11 mouse cellular contexts compared by ENCODE assay signal in genomic region chr3:146136422-146136821, GRCm38 (mm10). TPM values are rescaled to one million over a fixed set of nuclear protein-coding genes. Genes with fewer than 3 reads are reported as not detected.
DNase-seq lines count a peak whose midpoint lies in the region; ATAC-seq and TF ChIP-seq lines count a peak whose summit lies in the region.
"Had no signal": no experiment of that assay in that cellular context is flagged by ENCODE, and none has a peak within 500 bp of the region (broad histone marks: within the 10 kb centered on the region; RNA-seq: fewer than 3 reads in every experiment).

No protein-coding gene starts in this region.

- no peak overlapping the region for H3K27ac ChIP-seq in heart, embryonic 11.5 days (ENCODE audit: low read depth, low read length)
- H3K27ac ChIP-seq in lung, postnatal 0 days (ENCODE audit: low read length): no peak overlapping the region
- H3K27ac ChIP-seq: hindbrain, embryonic 14.5 days had no signal

- H3K4me2 ChIP-seq in heart, embryonic 11.5 days: 0 out of 2 replicates have a peak overlapping the region, but pooled peaks have one; percentile 1
- no peak overlapping the region for H3K4me2 ChIP-seq in lung, postnatal 0 days (replicated peaks; ENCODE audit: low read depth, low read length)
- H3K4me2 ChIP-seq: hindbrain, embryonic 14.5 days had no signal

- no peak overlapping the region for H3K4me3 ChIP-seq in heart, embryonic 11.5 days (ENCODE audit: low read depth, low read length)
- H3K4me3 ChIP-seq in lung, postnatal 0 days (ENCODE audit: low read depth, low read length): no peak overlapping the region

- H3K4me1 ChIP-seq in heart, embryonic 11.5 days (ENCODE audit: control insufficient read depth, insufficient read depth, low read length): no peaks in the 10 kb centered on the region
- no peaks in the 10 kb centered on the region for H3K4me1 ChIP-seq in lung, postnatal 0 days (ENCODE audit: insufficient read depth, low read depth, low read length)

- H3K9ac ChIP-seq in heart, embryonic 11.5 days (ENCODE audit: low read depth, low read length): no peak overlapping the region
- no peak overlapping the region for H3K9ac ChIP-seq in lung, postnatal 0 days (replicated peaks; ENCODE audit: low read depth)
- H3K9ac ChIP-seq: hindbrain, embryonic 14.5 days had no signal

- TF ChIP-seq EP300 in lung, postnatal 0 days (IDR thresholded peaks at IDR 0.05): no peak

- WGBS in heart, embryonic 11.5 days (ENCODE audit: insufficient replicate concordance): 16% methylated on average over 10 of the region's 10 CpGs
- 30% methylated on average over 10 of the region's 10 CpGs for WGBS in lung, postnatal 0 days

- peak; percentile 59 for TF ChIP-seq CTCF in lung, postnatal 0 days (IDR thresholded peaks at IDR 0.05)

- ATAC-seq in heart, embryonic 11.5 days (replicated peaks; ENCODE audit: insufficient number of reproducible peaks, low FRiP score, low TSS enrichment): no peak
- ATAC-seq in lung, postnatal 0 days: peak; percentile 41; the same call in 1 of the 2 replicates
- no peak for ATAC-seq in activated CD4-positive, CD25-positive, alpha-beta regulatory T cell, adult 4 months
- ATAC-seq in monocyte, adult 5-6 weeks (replicated peaks; ENCODE audit: insufficient number of reproducible peaks, low FRiP score, low TSS enrichment, poor library complexity, severe bottlenecking): no peak

- intact Hi-C loops in heart, postnatal 36 days (cut with DNase I): no loop called here

- no peak for DNase-seq in heart, postnatal 36 days
- peak; percentile 42 for DNase-seq in lung, postnatal 0 days (ENCODE audit: low spot score)
- DNase-seq in lung, postnatal 4 days: no peak
- DNase-seq in R1 (ENCODE audit: low read depth, low spot score): peak; percentile 65
- DNase-seq in kidney, postnatal 4 days: peak; percentile 46 to 56
- DNase-seq: right cerebral cortex, postnatal 14 days had no signal

- no peaks in the 10 kb centered on the region for H3K27me3 ChIP-seq in heart, embryonic 11.5 days (ENCODE audit: control insufficient read depth, insufficient read depth, low read length)
- no peaks in the 10 kb centered on the region for H3K27me3 ChIP-seq in lung, postnatal 0 days (replicated peaks; ENCODE audit: insufficient read depth, low read length)

- 0 out of 2 replicates have a peak, but pooled peaks cover 2% of the 10 kb centered on the region for H3K9me3 ChIP-seq in heart, embryonic 11.5 days (replicated peaks; ENCODE audit: control insufficient read depth, low read length)
- no peaks in the 10 kb centered on the region for H3K9me3 ChIP-seq in lung, postnatal 0 days (ENCODE audit: low read length)

- H3K36me3 ChIP-seq in heart, embryonic 11.5 days (ENCODE audit: control insufficient read depth, insufficient read depth, low read length): no peaks in the 10 kb centered on the region
- no peaks in the 10 kb centered on the region for H3K36me3 ChIP-seq in lung, postnatal 0 days (ENCODE audit: insufficient read depth, low read length)

RNA-seq across cellular contexts. Expression of gene Mcoln2, which starts 13.2 kb away (rescaled TPM):
- 0.25 and 0.27 TPM in 2 replicates for polyA plus RNA-seq in heart, embryonic 11.5 days (2014; fragmentation: Nextera tagmentation; extraction: Ambion mirVana)
- under 1 TPM; 0.22 to 0.25 TPM for total RNA-seq in heart, postnatal 36 days (2021)
- 0.25 and 0.27 TPM in 2 replicates for polyA plus RNA-seq in lung, postnatal 0 days (2015; fragmentation: Nextera tagmentation; extraction: Ambion mirVana)
- 10 to 100 TPM in 1 of 2 experiments, 1 to 10 TPM in 1; 5.6 to 11.7 TPM for polyA plus RNA-seq in activated CD4-positive, CD25-positive, alpha-beta regulatory T cell, adult 4 months (2017; shearing (Covaris generic))
- 13.6 to 28.6 TPM (median 14.5 TPM) in 3 replicates for total RNA-seq in monocyte, adult 5-6 weeks (2017)
- total RNA-seq: left cerebral cortex, postnatal 14 days had no signal

RNA-seq across cellular contexts. Expression of gene Mcoln3, which starts 19.2 kb away (rescaled TPM):
- polyA plus RNA-seq in heart, embryonic 11.5 days (2014; fragmentation: Nextera tagmentation; extraction: Ambion mirVana): 0.97 and 2.4 TPM in 2 replicates
- not detected for total RNA-seq in heart, postnatal 36 days (2021)
- 0.52 and 0.55 TPM in 2 replicates for polyA plus RNA-seq in lung, postnatal 0 days (2015; fragmentation: Nextera tagmentation; extraction: Ambion mirVana)
- 1 to 10 TPM; 3.4 to 5.1 TPM for polyA plus RNA-seq in activated CD4-positive, CD25-positive, alpha-beta regulatory T cell, adult 4 months (2017; shearing (Covaris generic))
- 0.19 to 0.78 TPM (median 0.75 TPM) in 3 replicates for total RNA-seq in monocyte, adult 5-6 weeks (2017)
- total RNA-seq: left cerebral cortex, postnatal 14 days had no signal

RNA-seq across cellular contexts. Expression of gene Wdr63, which starts 28.5 kb away (rescaled TPM):
- 0.21 TPM in 1 of 2 replicates, not detected in the other for polyA plus RNA-seq in heart, embryonic 11.5 days (2014; fragmentation: Nextera tagmentation; extraction: Ambion mirVana)
- not detected for total RNA-seq in heart, postnatal 36 days (2021)
- 2.7 and 2.9 TPM in 2 replicates for polyA plus RNA-seq in lung, postnatal 0 days (2015; fragmentation: Nextera tagmentation; extraction: Ambion mirVana)
- polyA plus RNA-seq in activated CD4-positive, CD25-positive, alpha-beta regulatory T cell, adult 4 months (2017; shearing (Covaris generic)): not detected
- not detected in 3 replicates for total RNA-seq in monocyte, adult 5-6 weeks (2017)

Comparison
In these comparisons a context has a peak if more than half of its experiments do, and no peak if none do; other contexts are left out.
1. DNase-seq: peak in lung, postnatal 0 days (single experiment), R1 (single experiment) and kidney, postnatal 4 days (2 of 2); none in heart, postnatal 36 days (0 of 2) and lung, postnatal 4 days (0 of 2).